Mouse (Mus musculus) forebrain, embryonic 12.5 days (tissue): ENCODE measurements around the gene Lce1a1. TPM values are rescaled to one million over a fixed set of nuclear protein-coding genes. Genes with fewer than 3 reads are reported as not detected.
"Not testable (repeated sequence)": the region's sequence is repeated elsewhere in the genome, so short reads cannot be mapped to it uniquely, and the experiment has no call there.

Experiments used
- ATAC-seq: fragments of 200-750 bp; cut with Nextera tagmentation; 2 replicates; pipeline ENCODE4 v1.8.0; 2017; ENCODE audit warnings: moderate TSS enrichment; ENCODE audit not compliant: low FRiP score
- H3K27ac ChIP-seq: fragments of 300-500 bp; sonication (generic); 2 replicates; pipeline ENCODE4 v1.5.1; 2016; ENCODE audit warnings: mild to moderate bottlenecking
- H3K27me3 ChIP-seq: fragments of 300-500 bp; sonication (generic); 2 replicates; pipeline ENCODE4 v1.6.1; 2016; ENCODE audit warnings: mild to moderate bottlenecking
- H3K36me3 ChIP-seq: fragments of 300-500 bp; sonication (generic); replicated peaks from 2 replicates; pipeline ENCODE4 v1.6.1; 2016; ENCODE audit warnings: mild to moderate bottlenecking
- H3K4me1 ChIP-seq: fragments of 300-500 bp; sonication (generic); 2 replicates; pipeline ENCODE4 v1.6.1; 2016
- H3K4me2 ChIP-seq: fragments of 300-500 bp; sonication (generic); 2 replicates; pipeline ENCODE4 v1.6.1; 2016; ENCODE audit warnings: mild to moderate bottlenecking, moderate library complexity
- H3K4me3 ChIP-seq: fragments of 300-500 bp; sonication (generic); replicated peaks from 2 replicates; pipeline ENCODE4 v1.5.1; 2016; ENCODE audit warnings: mild to moderate bottlenecking
- H3K9ac ChIP-seq: fragments of 300-500 bp; sonication (generic); 2 replicates; pipeline ENCODE4 v1.6.1; 2016; ENCODE audit warnings: mild to moderate bottlenecking
- H3K9me3 ChIP-seq: fragments of 300-500 bp; sonication (generic); 2 replicates; pipeline ENCODE4 v1.6.1; 2016
- WGBS: fragments of 180-500 bp; shearing (Covaris S2); methylation state at CpG from one replicate; pipeline ENCODE4 v1.1.7; 2016; 5-methylcytosine and 5-hydroxymethylcytosine counted together
- polyA plus RNA-seq: library from polyadenylated mRNA; unstranded; fragments of >200 nt; fragmentation: Nextera tagmentation; extraction: Ambion mirVana; gene quantifications from 2 replicates; pipeline ENCODE4 v1.2.1, GENCODE M21; 2016

Gene Lce1a1
- polyA plus RNA-seq, result not detected in 2 replicates

GRCm38 (mm10) chr3:92648207-92648606, at the start of gene Lce1a1:
Gene Lce1a1 (minus strand): TSS chr3:92648307.
- no peak within 1 kb of the TSS for H3K4me3 ChIP-seq
- no peaks in the 10 kb centered on the region for H3K9me3 ChIP-seq
- no peaks in the 10 kb centered on the region for H3K36me3 ChIP-seq
- H3K27me3 ChIP-seq, result no peaks in the 10 kb centered on the region
- ATAC-seq, result no peak
- 97% methylated on average over 1 of the region's 1 CpGs for WGBS
- H3K4me1 ChIP-seq, result no peaks in the 10 kb centered on the region
- H3K27ac ChIP-seq, result no peak within 1 kb of the TSS
- no peak within 1 kb of the TSS for H3K4me2 ChIP-seq
- no peak within 1 kb of the TSS for H3K9ac ChIP-seq

GRCm38 (mm10) chr3:92694613-92695012, 46.5 kb upstream of the Lce1a1 start:
- Histone ChIP-seq H3K9ac (no peak overlapping the region), H3K27me3 (no peaks in the 10 kb centered on the region), H3K4me1 (no peaks in the 10 kb centered on the region), H3K4me3 (no peak overlapping the region), H3K4me2 (no peak overlapping the region), H3K9me3 (no peaks in the 10 kb centered on the region), H3K36me3 (no peaks in the 10 kb centered on the region), H3K27ac (no peak overlapping the region)
- 20% methylated on average over 1 of the region's 1 CpGs for WGBS
- ATAC-seq, result no peak

- Histone ChIP-seq H3K36me3 (no peaks in the 10 kb centered on the region), H3K4me3 (no peak overlapping the region), H3K27ac (no peak overlapping the region), H3K9ac (no peak overlapping the region), H3K27me3 (no peaks in the 10 kb centered on the region), H3K4me1 (no peaks in the 10 kb centered on the region), H3K4me2 (no peak overlapping the region), H3K9me3 (no peaks in the 10 kb centered on the region)
- ATAC-seq, result no peak
Observed at GRCm38 (mm10) chr3:92691688-92692087, 43.6 kb upstream of the Lce1a1 start.

GRCm38 (mm10) chr3:92689154-92689553, 41.0 kb upstream of the Lce1a1 start:
- H3K4me3 ChIP-seq, H3K36me3 ChIP-seq, H3K9ac ChIP-seq, H3K4me2 ChIP-seq, H3K4me1 ChIP-seq, ATAC-seq, H3K9me3 ChIP-seq, H3K27ac ChIP-seq, H3K27me3 ChIP-seq: not testable (repeated sequence)
- WGBS, result 81% methylated on average over 16 of the region's 16 CpGs

GRCm38 (mm10) chr3:92687110-92687509, 39.0 kb upstream of the Lce1a1 start, which contains the start of gene Lce1d:
Gene Lce1d (minus strand): TSS chr3:92687210.
- Histone ChIP-seq H3K4me2 (no peak within 1 kb of the TSS), H3K4me1 (no peaks in the 10 kb centered on the region), H3K36me3 (no peaks in the 10 kb centered on the region), H3K4me3 (no peak within 1 kb of the TSS), H3K9me3 (no peaks in the 10 kb centered on the region), H3K27ac (no peak within 1 kb of the TSS), H3K27me3 (no peaks in the 10 kb centered on the region), H3K9ac (no peak within 1 kb of the TSS)
- ATAC-seq, result no peak
- WGBS, result 81% methylated on average over 2 of the region's 2 CpGs

- H3K4me1 ChIP-seq, result no peaks in the 10 kb centered on the region
- no peak within 1 kb of the TSS for H3K4me2 ChIP-seq
- no peak for ATAC-seq
- H3K9ac ChIP-seq, result no peak within 1 kb of the TSS
- WGBS, result 96% methylated on average over 4 of the region's 4 CpGs
- H3K9me3 ChIP-seq, result no peaks in the 10 kb centered on the region
- no peaks in the 10 kb centered on the region for H3K36me3 ChIP-seq
- no peak within 1 kb of the TSS for H3K27ac ChIP-seq
- no peaks in the 10 kb centered on the region for H3K27me3 ChIP-seq
- no peak within 1 kb of the TSS for H3K4me3 ChIP-seq
Observed at GRCm38 (mm10) chr3:92678947-92679346, 30.8 kb upstream of the Lce1a1 start, which contains the start of gene Lce1c. Gene Lce1c (plus strand): TSS chr3:92679247.

- Histone ChIP-seq H3K4me1 (no peaks in the 10 kb centered on the region), H3K27ac (no peak within 1 kb of the TSS), H3K9ac (no peak within 1 kb of the TSS), H3K36me3 (no peaks in the 10 kb centered on the region), H3K4me3 (no peak within 1 kb of the TSS), H3K9me3 (no peaks in the 10 kb centered on the region), H3K27me3 (no peaks in the 10 kb centered on the region), H3K4me2 (no peak within 1 kb of the TSS)
- no peak for ATAC-seq
Observed at GRCm38 (mm10) chr3:92670215-92670614, 22.1 kb upstream of the Lce1a1 start, which contains the start of gene Lce1a2. Gene Lce1a2 (minus strand): TSS chr3:92670315.

GRCm38 (mm10) chr3:92656826-92657225, 8.7 kb upstream of the Lce1a1 start, which contains the start of gene Lce1b:
Gene Lce1b (minus strand): TSS chr3:92656926.
- H3K4me2 ChIP-seq, result no peak within 1 kb of the TSS
- no peak within 1 kb of the TSS for H3K9ac ChIP-seq
- H3K4me1 ChIP-seq, result no peaks in the 10 kb centered on the region
- H3K9me3 ChIP-seq, result no peaks in the 10 kb centered on the region
- H3K27me3 ChIP-seq, result no peaks in the 10 kb centered on the region
- ATAC-seq, result no peak
- no peaks in the 10 kb centered on the region for H3K36me3 ChIP-seq
- no peak within 1 kb of the TSS for H3K27ac ChIP-seq
- H3K4me3 ChIP-seq, result no peak within 1 kb of the TSS

- Histone ChIP-seq H3K9me3 (no peaks in the 10 kb centered on the region), H3K4me1 (no peaks in the 10 kb centered on the region), H3K27me3 (no peaks in the 10 kb centered on the region), H3K4me3 (no peak overlapping the region), H3K4me2 (no peak overlapping the region), H3K36me3 (no peaks in the 10 kb centered on the region), H3K27ac (no peak overlapping the region), H3K9ac (no peak overlapping the region)
- 93% methylated on average over 15 of the region's 15 CpGs for WGBS
- ATAC-seq, result no peak
Observed at GRCm38 (mm10) chr3:92639854-92640253, 8.3 kb downstream of the Lce1a1 start.

- Histone ChIP-seq H3K27me3 (no peaks in the 10 kb centered on the region), H3K4me2 (no peak overlapping the region), H3K9me3 (no peaks in the 10 kb centered on the region), H3K9ac (no peak overlapping the region), H3K36me3 (no peaks in the 10 kb centered on the region), H3K4me3 (no peak overlapping the region), H3K27ac (no peak overlapping the region), H3K4me1 (no peaks in the 10 kb centered on the region)
- 68% methylated on average over 3 of the region's 3 CpGs for WGBS
- no peak for ATAC-seq
Observed at GRCm38 (mm10) chr3:92638653-92638991, 9.5 kb downstream of the Lce1a1 start.

- Histone ChIP-seq H3K4me1 (no peaks in the 10 kb centered on the region), H3K4me3 (no peak overlapping the region), H3K36me3 (no peaks in the 10 kb centered on the region), H3K9ac (no peak overlapping the region), H3K27ac (no peak overlapping the region), H3K27me3 (no peaks in the 10 kb centered on the region), H3K4me2 (no peak overlapping the region), H3K9me3 (no peaks in the 10 kb centered on the region)
- peak; percentile 86; the same call in 1 of the 2 replicates for ATAC-seq
- 20% methylated on average over 1 of the region's 1 CpGs for WGBS
Observed at GRCm38 (mm10) chr3:92637745-92638652, 10.1 kb downstream of the Lce1a1 start.

GRCm38 (mm10) chr3:92621560-92621959, 26.5 kb downstream of the Lce1a1 start, which contains the start of gene Lce6a:
Gene Lce6a (minus strand): TSS chr3:92621660.
- Histone ChIP-seq H3K27ac (no peak within 1 kb of the TSS), H3K4me2 (no peak within 1 kb of the TSS), H3K9me3 (no peaks in the 10 kb centered on the region), H3K4me3 (no peak within 1 kb of the TSS), H3K36me3 (no peaks in the 10 kb centered on the region), H3K9ac (no peak within 1 kb of the TSS), H3K27me3 (no peaks in the 10 kb centered on the region), H3K4me1 (no peaks in the 10 kb centered on the region)
- WGBS, result 86% methylated on average over 2 of the region's 2 CpGs
- ATAC-seq, result no peak

- H3K9ac ChIP-seq, result no peak overlapping the region
- no peak for ATAC-seq
- H3K27ac ChIP-seq, result no peak overlapping the region
- H3K4me3 ChIP-seq, result no peak overlapping the region
- WGBS, result 72% methylated on average over 1 of the region's 1 CpGs
- no peaks in the 10 kb centered on the region for H3K9me3 ChIP-seq
- no peaks in the 10 kb centered on the region for H3K36me3 ChIP-seq
- no peaks in the 10 kb centered on the region for H3K27me3 ChIP-seq
- H3K4me2 ChIP-seq, result no peak overlapping the region
- no peaks in the 10 kb centered on the region for H3K4me1 ChIP-seq
Observed at GRCm38 (mm10) chr3:92609804-92610203, 38.3 kb downstream of the Lce1a1 start.
